Mouse (Mus musculus) urinary bladder, postnatal 14 days (tissue): ENCODE results near the gene Pink1.
A peak's percentile ranks its signal among the peaks of the same experiment; 100 is the strongest.

ENCODE experiments used
- DNase-seq: peaks from one replicate; pipeline ENCODE4 v3.0.0; 2021; ENCODE audit warnings: low spot score

Gene Pink1

DNA sequence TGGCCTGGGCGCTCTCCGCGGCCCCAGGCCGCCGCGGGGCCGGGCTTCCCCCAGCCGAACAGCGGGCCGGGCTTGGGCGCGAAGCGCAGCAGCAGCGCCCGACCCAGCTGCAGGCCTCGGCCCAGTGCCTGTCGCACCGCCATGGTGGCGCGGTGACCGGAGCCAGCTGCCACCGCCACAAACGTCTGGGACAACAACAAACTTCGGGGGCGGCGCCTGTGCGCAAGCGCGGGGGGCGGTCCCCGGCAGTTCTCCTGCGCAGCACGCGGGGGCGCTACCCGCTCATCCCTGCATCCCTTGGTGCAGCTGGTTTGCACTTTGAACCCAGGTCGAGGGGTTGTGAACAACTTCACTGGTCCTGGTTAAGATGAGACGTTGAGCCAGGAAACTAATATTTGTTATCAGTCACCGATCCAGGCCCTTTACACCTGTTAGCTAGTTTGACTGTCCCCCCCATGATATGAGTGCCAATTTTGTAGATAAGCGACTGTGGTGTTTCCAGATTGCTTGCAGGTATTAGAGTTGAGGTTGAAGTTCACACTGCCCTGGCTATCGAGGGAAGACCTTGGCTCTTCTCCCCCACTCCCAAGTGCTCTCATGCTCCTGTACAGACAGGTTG is at the start of gene Pink1:
TSS of gene Pink1 (minus strand) at position 231 of the 619 bp plus-strand sequence.
- peak; percentile 90 for DNase-seq

DNA sequence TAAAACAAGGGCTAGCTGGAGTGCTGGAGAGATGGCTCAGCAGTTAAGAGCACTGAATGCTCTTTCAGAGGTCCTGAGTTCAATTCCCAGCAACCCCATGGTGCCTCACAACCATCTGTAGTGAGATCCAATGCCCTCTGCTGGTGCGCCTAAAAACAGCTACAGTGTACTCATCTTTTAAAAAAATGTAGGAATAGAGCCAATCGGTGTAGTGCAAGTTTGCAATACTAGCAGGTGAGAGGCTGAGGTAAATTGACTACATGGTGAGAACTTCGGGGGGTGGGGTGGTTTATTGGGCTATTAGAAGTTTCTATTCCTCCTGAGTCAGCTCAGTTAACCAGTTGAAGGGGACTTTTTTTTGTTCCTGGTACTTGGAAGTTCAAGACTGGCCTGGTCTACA is 49.0 kb upstream of the Pink1 start:
- DNase-seq, result no peak

DNA sequence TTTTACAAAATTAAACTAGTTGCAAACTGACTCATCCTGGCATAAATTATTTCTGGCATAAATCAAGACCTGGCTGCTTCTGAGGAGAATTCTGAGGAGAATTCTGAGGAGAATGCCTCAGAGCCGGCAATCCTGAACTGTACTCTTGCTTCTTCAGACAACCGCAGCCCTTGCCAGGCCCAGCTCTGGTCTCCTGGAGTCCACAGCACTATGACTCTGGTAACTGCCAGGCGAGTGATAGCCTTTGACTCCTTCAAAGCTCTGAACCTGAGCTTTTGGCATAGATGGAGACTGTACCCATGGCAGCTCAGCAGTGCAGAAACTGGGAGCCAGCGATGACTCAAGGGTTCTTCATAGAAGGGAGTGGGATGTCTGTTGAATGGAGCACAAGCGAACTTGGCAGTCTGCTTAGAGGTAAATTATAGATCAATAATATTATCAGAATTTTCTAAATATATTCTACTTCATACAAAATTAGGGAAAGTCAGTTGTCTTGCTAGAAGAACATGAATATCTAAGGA is 44.9 kb upstream of the Pink1 start:
- DNase-seq, result no peak

DNA sequence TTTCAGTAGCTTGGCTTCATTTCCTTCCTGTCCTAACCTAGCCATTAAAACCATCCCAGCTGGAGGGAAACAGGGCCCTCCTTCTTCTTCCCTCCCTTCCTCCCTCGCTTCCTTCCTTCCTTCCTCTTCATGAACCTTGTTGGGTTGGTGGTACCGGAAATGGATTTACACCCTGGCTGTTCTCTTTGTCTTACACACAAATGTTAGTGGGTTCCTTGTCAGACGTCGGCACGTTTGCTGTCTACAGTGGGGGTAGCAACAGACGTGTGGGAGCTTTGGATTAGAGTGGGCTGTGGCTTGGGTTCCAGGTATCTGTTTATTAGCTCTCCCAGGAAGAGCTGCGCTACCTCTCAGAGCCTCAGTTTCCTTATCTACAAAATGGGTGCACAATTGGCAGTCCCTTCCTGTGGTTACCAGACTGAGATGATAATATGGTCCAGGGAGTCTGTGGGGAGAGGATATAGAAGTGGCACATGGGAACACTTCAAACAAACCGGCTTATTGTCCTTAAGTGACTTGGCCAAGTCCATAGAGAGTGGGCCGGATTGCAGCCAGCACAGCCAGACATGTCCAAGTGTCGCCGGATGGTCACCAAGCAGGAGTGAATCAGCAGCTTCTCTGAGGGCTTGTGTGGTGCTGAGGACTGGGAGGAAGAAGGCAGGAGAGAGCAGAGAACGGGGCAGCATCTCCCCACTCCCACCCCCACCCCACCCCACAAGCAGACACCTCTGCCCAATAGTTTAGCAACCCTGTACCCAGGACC is 42.6 kb upstream of the Pink1 start:
- DNase-seq, result no peak

DNA sequence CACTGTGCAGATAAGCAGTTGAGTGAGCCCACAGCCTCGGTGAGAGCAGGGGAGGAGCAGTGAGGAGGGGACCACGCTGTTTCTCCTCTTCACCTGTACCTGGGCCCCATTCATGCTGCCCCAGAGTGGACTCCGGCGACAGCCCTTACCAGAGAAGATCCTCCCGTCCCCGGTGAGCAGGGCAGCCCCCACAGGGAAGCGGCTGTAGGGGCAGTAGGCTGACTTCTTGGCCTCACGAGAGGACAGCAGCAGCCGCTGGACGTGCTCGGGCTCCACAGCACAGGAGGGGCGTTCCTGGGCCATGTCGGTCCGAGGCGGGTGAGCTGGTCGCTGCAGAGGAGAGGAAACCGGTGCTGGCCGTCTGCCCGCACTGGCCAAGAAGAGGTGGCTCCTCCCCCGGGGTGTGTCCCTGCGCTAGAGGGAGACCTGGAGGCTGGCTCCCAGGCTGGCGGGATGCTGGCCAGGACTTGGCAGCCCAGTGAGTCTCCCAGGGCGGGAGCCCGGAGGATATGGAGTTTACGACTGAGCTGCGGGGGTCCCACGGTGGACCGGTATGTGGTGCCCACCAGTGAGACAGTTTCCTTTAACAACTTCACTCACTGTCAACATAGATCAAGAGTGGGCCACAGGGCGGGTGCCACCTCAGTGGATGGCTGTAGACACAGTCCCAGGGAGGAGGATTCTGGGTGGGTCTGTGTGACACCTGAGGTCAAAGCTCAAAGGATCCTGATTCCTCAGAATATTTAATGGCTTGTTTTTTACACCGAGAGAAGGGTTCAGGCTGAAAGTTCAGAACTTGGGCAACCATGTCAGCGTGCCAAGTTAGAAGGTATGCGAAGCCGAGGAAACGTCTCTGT is 41.8 kb upstream of the Pink1 start, which contains the start of gene Cda:
TSS of gene Cda (minus strand) at position 352 of the 857 bp plus-strand sequence.
- peak; percentile 85 for DNase-seq

DNA sequence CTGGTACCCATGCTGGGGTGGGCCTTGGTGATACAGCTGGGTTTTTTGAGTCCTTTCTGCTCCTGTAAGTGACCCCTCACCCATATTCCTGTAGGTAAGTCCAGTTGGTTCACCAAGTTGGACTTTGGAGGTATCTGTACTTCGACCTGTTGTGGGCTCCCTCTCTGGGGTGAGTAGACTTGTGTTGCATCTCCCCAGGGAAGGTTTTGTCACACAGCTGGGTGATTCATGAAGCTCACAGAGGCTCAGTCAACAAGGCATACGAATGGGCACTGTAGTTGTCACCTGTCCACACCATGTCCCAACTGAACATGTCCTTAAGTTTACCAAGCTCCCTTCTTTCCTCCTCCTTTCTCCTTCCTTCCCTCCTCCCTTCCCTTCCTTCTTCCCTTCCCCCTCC is 40.5 kb upstream of the Pink1 start:
- DNase-seq, result no peak

DNA sequence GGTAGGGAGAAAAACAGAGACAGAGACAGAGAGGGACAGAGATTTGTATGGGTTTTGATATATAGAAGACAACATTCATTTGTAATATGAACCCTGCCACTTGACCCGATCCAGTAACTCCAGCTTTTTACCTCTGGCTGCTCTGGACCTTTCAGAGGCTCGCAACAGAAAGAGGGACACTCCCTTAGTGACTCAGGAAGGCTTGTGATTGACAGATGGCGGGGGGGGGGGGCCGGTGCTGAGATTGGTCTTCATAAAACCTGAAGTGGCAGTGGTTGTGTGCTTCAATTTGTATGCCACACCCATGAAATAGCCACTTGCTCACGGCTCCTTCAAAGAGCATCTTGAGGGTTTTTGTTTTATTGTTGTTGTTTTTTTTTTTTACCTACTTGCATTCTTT is 37.4 kb upstream of the Pink1 start:
- DNase-seq, result no peak

DNA sequence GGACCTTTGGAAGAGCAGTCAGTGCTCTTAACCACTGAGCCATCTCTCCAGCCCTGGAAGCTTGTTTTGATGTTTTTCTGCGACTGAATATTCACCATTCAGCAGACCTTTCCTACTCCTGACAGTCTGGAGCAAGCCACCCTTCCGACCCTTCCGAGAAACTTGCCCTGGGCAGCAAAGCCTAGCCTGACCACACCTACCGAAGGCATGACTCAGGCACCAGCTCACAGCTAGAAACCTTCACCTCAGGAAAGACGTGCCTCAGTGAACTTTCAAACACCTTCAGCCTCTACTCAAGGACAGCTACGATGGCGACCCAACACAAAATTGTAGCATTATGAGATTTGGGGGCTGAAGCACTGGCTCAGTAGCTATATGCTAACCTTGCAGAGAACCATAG is 36.8 kb upstream of the Pink1 start:
- no peak for DNase-seq

DNA sequence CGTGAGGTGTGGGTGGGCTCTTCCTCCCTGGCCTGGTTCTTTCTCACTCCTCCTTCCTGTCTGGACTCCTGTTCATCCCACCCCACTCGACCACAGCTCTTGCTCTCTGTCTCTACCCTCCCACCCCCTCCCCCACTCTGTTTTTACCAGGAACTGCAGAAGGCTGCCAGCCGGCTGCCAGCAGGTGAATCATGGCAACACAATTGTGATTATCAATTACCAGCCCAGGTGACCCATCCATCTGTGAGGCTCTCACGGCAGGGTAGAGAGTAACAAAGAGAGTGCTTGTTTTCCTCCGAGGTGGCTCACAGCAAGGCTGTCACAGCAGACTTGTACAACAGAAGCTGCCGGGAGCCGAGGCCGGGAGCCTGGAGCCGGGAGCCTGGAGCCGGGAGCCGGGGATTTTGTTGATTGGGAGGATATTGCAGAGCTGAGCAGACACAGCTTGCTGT is 35.3 kb upstream of the Pink1 start:
- no peak for DNase-seq

DNA sequence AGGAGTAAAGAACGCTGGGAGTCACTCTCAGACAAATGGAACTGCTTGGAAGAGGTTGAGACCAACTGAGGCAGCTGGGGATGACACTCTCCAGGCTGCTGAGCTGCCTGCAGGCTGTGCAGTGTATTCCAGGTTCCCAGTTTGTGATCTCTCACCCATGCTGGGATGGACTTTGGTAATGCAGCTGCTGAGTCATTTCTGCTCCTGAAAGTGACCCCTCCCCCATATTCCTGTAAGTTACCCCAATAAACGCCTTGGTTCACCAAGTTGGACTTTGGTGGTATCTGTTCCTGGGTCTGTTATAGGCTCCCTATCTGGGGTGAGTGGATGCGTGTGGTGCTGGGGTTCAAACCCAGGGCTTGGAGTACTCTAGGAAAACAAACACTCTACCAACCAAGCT is 32.1 kb upstream of the Pink1 start:
- no peak for DNase-seq

DNA sequence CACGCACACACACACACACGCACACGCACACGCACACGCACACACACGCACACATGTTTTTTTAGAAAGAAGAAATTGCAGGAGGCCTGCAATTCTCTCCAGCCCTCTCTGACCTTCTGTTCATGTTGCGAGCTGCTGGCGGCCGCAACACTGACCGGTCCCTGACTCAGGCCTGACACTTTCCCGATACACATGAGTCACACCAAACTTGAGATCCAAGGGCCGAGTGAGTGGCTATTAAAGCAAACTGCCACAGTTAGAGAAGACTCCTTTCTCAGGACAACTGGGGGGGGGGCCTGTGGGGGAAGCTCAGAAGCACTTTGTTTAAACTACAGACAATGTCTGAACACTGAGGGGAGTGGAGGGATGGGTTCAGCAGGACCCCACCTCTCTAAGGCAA is 30.4 kb upstream of the Pink1 start:
- peak; percentile 58 for DNase-seq

DNA sequence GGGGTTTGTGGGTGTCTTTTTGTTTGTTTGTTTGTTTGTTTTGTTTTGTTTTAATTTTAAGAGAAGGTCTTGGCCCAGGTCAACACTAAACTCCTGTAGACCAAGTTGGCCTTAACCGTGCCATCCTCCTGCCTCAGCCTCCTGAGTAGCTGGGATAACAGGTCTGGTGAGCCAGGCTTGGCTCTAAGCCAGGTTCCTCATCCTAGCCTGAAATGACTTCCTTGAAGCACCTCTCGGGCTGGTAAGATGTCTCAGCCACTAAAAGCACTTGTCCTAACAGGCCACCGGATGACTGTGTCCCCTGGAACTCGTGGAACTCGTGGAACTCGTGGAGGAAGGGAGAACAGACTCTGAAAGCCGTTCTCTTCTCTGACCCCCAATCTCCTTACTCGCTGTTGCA is 30.0 kb upstream of the Pink1 start:
- peak; percentile 80 for DNase-seq

DNA sequence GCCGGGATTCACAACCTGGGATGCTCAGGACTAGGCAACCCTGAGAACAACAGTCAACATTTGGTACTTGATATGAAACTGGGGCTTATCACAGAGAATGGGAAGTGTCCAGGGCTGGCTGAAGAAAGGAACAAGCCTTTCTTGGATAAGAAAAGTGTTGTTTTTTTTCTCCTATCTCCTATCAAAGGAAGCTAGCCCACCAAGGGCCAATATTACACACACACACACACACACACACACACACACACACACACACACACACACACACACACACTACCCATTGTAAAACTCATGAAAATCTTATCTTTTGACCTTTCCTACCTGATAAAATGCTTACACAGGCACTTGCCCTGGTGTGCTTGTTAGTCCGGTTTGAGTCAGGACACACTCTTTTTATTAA is 29.4 kb upstream of the Pink1 start:
- DNase-seq, result no peak

DNA sequence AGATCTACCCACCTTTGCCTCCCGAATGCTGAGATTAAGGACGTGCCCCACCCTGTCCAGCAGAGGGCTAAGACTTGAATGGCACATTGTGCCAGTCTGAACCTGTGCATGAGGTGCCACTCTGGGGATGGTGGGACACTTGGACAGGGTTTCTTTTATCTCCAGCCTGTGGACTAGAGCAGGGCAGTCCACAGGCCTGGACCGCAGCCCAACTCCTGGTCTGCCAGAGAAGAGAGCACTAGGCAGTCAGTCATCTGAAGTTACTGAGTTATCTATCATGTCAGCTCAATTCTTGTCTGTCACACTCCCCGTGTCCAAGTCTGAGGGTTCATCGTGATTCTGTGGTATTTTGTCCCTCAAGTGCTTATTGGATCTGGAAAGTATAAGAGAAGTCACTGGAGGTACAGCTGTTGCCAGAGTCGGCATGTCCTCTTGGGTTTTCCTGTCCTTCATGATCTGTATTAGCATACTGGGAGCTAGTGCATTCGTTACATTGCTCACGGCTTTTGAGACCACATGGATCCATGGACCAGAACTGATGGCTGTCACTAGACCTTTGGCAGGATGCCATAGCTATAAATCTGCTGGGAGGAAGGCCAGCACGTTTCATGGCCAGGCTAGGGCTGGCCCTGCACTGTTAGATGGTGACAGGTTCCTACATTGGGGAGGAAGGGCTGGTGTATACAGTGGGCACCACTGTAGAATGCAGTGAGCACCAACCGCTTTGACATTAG is 27.5 kb upstream of the Pink1 start:
- DNase-seq, result no peak

DNA sequence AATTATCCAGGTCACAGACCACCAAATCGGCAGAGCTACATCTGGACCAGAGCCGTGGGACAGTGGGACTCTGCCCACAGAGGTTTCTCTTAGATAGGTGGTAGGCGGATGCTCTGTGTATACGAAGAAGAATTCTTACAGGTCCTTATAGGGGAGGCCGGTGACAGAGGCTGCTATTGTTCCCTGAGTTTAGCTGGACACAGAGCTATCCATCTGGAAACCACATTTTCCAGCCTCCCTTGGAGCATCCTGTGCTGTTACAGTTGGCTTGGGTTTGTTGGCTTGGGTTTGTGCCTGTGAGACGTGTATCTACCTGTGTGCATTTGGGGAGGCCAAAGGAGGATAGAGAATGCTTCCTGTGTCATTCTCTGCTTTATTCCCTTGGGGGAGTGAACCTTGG is 26.6 kb upstream of the Pink1 start:
- DNase-seq, result no peak

DNA sequence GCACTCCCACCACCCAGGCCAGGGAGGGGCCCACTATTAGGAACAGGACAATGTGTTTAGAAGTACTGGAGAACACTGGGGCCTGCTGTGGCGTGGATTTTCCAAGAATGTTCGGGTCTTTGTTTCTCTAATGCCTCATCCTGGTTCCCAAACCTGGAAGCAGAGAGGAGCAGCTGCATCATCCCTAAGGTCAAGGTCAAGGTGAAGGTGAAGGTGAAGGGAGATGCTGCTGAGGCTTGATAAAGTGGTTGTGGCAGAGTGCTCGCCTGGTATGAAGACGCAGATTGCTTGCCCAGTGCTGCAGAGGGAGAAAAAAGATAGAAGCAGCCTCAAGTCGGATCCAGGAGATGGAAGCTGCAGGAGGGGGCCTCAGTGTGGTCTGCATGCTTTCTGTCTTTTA is 25.7 kb upstream of the Pink1 start:
- no peak for DNase-seq

DNA sequence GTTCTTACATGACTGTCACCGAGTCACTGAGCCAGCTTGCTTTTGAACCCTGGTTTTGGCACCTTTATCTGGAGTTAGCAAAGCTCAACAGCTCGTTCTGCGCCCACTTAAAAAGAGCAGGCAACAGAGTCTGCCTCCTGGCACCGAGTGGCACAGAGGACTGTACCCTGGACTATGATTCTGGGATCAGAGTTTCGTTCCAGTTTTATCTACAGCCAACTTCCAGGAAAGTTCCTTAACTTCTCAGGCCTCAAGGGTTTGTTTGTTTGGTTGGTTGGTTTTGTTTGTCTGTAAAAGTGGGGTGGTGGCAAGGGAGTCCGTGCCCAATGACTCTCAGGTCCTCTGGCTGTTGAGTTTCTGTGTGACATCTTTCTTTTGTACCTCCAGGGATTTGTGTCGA is 22.6 kb upstream of the Pink1 start:
- DNase-seq, result no peak

DNA sequence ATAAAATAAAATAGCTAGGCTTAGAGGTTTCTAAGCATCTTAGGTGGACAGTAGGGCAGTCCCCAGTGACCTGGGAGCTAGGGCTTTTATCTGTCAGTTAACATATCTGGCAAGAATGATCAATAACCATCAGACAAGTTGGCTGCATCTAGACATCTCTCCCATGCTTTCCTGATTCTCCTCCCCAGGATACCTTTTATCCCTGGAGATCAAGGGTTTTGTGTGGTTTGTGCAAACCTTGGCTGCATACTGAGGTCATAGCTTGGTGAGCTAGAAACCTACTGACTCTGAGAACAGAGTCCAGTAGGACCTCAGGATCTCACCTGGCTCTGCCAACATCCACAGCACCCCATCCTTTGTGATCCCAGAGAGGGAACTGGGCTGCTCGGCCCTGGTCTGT is 21.2 kb upstream of the Pink1 start:
- DNase-seq, result no peak

DNA sequence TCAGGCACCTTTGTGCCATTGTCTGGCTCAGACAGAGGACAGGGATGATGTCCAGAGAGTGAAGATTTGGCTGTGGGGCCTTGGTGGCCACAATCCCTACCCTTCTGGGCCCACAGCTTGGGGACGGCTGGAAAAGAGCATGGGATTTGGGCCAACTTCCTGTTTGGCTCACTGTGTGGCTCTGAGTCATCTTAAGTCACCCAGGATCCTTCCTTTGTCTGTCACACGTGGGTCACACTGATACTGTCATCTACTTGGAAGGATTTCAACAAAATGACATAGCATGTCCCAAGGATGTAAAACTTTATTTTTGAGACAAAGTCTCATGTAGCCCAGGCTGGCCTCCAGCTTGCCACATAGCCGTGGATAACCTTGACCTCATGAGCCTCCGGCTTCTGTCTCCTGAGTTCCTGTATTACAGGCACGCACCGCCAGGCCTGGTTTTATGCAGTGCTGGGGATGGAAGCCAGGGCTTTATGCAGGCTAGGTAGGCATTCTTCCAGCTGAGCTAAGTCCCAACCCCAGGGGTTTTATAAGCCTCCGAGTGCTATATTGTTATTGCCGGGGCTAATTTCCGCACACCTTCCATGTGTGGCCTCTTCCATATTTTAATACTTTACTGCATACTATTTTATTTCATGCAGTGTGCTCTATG is 18.9 kb upstream of the Pink1 start:
- no peak for DNase-seq

DNA sequence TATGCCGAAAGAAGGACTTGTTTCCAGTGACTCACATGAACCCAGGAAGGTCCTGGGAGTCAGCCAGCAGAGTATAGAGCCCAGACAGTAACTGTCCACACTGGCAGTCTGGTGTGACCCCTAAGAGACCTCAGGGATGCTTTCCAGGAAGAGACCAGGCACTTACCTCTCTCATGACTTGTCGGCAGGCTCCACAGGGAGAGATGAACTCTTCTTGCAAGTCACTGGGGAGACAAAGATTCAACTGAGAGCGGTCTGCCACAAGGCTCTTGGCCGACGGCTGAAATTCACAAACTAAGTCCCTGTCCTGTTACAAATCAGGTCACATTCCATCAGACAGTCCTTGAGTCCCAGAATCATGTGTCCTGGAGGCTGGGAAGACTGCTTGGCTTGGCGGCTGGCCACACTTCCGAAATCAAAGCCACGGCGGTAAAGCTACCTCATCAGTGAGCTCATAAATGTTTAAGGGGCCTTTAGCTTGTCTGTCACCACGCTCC is 17.3 kb upstream of the Pink1 start:
- DNase-seq, result no peak

DNA sequence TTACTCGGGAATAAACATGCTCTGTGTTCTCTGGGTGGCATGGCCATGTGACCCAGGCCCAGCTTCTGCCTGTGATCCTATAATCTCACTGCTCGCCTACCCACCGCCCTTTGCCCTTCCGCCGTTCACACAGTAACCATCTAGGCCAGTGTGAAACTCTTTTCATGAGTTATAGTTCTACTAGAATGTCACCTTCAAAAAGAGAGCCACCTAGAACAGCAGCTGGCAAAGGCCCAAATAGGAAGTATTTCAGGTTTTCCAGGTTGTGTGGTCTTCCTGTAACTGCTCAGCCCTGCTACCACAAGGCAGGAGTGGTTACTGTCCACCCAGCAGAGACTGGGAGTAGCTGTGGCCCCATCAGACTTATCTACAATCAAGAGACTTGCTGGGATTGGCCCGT is 16.7 kb upstream of the Pink1 start:
- peak; percentile 71 for DNase-seq
